Mouse (Mus musculus): ENCODE results near the gene Mpo.

Mpo gene

DNA sequence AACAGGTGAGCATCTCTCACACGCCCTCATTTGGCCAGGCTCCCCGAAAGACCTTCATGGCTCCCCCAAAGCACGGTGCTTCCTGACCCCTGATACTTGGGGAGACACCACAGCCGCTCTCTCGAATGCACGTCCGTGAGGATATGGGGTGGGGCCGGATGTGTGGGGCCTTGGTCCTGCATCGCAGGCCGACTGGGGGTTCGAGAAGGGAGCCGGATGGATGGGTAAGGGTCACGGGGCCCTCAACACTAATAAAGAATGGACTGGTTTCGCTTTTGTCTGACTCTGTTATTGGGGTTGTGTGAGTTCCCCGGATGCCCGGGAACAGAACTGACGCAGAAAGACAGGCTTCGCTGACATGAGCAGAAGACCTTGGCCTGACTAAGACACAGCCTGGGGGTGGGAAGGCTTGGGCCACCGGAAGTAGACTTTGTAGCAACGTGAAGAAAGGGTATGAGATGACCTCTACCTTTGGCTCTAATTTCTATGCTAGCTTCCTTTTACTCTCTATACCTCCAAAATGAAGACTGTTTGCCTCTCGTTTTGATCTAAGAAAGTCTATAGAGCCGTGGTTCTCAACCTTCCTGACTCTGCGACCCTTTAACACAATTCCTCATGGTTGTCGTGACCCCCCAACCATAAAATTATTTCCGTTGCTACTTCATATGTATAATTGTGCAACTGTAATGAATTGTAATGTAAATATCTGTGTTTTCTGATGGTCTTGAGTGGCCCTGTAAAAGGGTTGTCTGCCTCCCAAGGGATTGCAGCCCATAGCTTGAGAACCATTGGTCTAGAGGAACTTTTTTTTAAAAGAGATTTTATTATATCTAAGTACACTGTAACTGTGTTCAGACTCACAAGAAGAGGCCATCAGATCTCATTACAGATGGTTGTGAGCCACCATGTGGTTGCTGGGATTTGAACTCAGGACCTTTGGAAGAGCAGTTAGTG is 36.1 kb upstream of the Mpo start:
- no peak for DNase-seq (ENCODE audit: low read depth in 1 of 2, low spot score in 2 of 2)

- DNase-seq (ENCODE audit: low read depth in 1 of 2, low spot score in 2 of 2), result no peak
Observed at GRCm38 (mm10) chr11:87758161-87758911, 35.0 kb upstream of the Mpo start.

DNA sequence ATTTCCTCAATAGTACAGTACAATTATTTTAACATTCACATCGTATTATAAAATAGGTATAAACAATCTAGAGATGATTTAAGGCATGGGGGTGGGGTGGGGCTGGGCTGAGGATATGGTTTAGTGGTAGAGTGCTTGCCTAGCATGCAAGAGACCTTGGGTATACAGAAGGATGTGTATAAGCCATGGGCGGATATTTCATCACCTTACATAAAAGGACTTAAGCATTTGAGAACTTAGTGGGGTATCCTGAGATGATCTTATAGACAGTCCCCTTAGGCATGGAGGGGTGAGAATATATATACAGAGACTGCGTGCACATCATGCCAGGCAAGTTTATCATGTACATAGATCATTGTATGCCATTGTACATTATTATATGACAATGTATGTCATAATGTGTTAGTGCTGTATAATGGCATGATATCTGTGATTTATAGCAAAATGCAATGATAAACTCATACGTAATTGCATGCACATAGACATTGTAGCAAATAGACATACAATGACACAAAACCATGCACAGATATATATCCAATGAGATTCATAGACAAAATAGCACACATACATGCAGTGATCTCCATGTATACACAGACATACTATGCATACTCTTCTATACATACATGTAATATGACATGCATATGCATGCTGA is 34.3 kb upstream of the Mpo start:
- no peak for DNase-seq (ENCODE audit: low read depth in 1 of 2, low spot score in 2 of 2)

- peak in 1 of 2 experiments; percentile 48 for DNase-seq (ENCODE audit: low read depth in 1 of 2, low spot score in 2 of 2)
Observed at GRCm38 (mm10) chr11:87759609-87760005, 33.8 kb upstream of the Mpo start.

- DNase-seq (ENCODE audit: low read depth in 1 of 2, low spot score in 2 of 2), result no peak
Observed at GRCm38 (mm10) chr11:87760301-87761081, 32.9 kb upstream of the Mpo start, which contains the start of gene Tspoap1. Gene Tspoap1 (plus strand): TSS chr11:87760541.

DNA sequence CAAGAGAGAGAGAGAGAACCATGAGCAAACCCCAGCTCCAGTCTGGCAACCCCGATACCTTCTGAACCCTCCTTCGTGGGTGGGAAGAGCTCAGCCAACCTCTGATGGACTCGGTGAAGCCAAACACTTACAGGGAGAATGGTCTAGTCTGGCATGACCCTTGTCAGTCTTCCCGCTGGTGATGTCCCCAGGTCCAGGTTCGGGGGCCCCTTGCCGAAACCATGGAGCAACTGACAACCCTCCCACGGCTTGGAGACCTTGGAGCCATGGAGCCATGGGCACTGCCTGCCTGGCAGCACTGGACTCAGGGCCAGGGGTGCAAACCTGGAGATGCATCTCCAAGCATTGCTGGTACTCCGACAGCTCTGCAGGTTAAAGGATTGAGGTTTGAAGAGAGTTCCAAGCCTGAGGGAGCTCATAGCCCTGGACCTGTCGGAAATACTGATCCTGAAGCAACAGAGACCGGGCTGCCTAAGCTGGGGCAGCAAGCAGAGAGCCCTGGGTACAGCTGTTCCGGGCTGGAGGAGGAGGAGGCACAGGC is 32.1 kb upstream of the Mpo start:
- DNase-seq (ENCODE audit: low read depth in 1 of 2, low spot score in 2 of 2), result no peak

DNA sequence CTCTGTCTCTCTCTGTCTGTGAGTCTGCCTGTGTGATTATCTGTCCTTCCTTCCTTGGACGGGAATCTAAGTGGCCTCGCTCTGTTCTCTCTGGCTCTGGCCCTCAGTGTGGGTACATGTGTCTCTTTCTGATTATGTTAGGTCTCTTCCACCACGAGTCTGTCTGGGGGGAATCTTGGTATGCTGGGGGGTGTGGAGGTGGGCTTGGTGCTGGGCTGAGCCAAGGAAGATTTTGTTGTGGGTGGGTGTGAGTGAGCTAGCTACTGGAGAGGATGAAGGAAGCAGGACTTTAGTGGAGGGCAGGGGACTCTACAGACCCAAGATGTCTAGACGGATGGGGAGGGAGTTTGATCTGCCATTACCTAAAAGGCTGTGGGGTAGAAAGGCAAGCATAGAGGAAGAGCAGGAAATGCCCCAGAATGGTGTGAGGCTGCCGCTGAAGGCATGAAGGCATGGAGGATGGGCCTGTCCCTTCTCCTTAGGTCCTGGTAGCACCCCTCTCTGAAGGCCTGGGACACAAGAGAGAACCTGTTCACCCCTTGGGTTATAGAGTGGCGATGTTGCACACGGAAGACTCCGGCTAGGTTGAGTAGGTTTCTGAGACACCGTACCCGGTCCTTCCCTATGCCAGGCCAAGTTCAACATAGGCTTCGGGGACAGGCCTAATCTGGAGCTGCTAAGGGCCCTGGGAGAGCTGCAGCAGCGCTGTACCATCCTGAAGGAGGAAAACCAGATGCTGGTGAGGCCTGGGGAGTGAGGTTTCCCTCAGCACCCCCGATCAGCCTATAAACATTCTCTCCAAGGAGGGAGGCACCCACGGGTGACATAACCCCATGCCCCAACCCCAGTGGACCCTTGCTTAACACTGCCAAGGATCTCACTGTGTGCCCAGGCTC is 31.3 kb upstream of the Mpo start:
- DNase-seq (ENCODE audit: low read depth in 1 of 2, low spot score in 2 of 2), result no peak

- no peak for DNase-seq (ENCODE audit: low read depth in 1 of 2, low spot score in 2 of 2)
Observed at GRCm38 (mm10) chr11:87762702-87763385, 30.5 kb upstream of the Mpo start.

DNA sequence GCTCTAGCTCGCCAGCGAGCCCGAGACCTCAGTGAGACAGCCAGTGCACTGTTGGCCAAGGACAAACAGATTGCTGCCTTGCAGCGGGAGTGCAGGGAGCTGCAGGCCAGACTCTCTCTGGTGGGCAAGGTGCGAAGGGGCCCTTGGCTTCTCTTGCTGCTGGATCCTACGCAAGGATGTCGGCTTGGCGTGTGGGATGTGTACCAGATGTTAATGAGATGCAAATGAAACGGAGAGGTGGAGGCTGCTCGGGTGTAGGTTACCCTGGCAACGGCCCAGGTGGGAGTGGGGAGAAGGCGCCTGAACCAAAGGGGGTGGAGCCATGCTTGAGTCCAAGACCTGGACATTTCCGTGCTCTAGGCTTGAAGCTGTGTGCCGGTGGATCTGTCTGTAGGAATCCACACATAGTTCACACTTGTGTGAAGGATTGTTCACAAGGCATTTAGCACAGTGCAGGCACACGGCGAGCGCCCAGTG is 29.8 kb upstream of the Mpo start:
- DNase-seq (ENCODE audit: low read depth in 1 of 2, low spot score in 2 of 2), result no peak

DNA sequence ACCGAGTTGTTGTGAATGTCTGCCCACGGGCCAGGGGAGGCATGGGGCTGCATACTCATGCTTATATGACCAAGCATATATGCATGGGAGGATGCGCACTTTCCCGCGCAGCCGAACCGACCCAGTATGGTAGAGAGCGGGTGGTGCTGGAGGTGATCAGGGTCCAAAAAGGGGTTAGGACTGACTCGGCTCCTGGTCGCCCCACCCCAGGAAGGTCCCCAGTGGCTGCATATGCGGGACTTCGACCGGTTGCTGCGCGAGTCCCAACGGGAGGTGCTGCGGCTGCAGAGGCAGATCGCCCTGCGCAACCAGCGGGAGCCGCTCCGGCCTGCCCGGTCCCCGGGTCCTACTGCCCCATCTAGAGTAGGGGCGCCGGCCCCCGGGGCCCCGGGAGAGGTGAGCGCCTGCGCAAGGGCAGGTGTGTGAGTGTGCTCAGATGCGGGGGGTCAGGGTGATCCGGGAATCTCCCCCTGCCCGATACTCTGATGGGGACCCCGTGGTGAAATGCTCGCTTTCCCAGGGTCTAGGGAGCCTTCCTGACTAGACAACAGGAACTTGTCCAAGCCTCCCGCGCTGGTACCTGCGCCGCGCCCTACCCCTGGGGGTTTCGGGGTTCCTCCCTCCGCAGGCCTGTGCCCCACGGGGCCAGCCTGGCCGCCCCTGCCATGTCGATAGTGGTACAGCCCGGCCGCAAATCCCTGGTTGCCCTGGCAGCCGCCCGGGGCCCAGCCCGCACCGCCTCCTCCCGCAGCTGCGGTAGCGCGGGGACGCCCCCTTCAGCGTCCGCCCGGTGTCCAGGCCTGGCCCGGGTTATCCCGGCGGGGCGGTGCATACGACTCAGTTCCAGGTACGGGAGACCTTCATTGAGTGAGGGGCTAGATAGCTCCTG is 29.1 kb upstream of the Mpo start:
- no peak for DNase-seq (ENCODE audit: low read depth in 1 of 2, low spot score in 2 of 2)

- DNase-seq (ENCODE audit: low read depth in 1 of 2, low spot score in 2 of 2), result no peak
Observed at GRCm38 (mm10) chr11:87768745-87769144, 24.6 kb upstream of the Mpo start.

- DNase-seq (ENCODE audit: low read depth in 1 of 2, low spot score in 2 of 2), result peak in 1 of 2 experiments; percentile 73
Observed at GRCm38 (mm10) chr11:87770989-87771388, 22.4 kb upstream of the Mpo start.

DNA sequence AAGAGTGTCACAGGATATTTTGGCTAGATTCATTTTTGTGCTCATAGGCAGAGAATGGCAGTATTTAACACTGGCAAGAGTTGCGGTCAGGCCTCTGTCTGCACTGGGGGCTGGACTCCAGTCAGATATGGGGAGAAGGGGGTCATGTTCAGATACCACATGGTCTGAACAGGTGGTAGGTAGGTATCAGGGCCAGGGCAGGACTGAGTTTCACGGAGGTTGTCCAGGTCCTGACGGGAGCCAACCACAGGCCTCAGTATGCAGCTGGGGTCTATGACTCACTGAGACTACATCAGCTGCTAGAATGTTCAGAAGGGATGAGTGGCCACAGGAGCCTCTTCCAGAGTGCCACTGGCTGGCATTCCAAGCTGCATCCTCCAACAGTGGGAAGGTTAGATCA is 21.0 kb upstream of the Mpo start:
- DNase-seq (ENCODE audit: low read depth in 1 of 2, low spot score in 2 of 2), result no peak

DNA sequence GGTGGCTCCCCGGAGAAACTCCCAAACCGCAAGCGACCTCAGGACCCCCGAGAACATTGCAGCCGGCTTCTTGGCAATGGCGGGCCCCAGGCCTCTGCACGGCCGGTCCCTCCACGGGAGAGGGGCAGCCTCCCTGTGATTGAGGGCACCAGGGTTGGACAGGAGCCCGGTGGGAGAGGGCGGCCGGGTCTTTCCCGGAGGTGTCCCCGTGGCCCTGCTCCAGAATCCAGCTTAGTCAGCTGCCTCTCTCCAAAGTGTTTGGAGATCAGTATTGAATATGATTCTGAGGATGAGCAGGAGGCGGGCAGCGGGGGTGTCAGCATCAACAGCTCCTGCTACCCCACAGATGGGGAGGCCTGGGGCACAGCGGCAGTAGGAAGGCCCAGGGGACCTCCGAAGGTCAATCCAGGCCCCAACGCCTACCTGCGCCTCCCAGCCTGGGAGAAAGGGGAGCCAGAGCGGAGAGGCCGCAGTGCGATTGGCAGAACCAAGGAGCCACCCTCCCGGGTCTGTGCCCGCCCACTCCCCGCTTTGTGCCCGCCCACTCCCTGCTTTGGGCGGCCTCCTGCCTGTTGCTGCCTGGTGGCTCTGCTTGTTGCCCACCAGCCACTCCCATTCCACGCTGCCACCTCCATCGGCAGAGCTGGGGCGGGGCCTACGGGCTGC is 15.1 kb upstream of the Mpo start:
- DNase-seq (ENCODE audit: low read depth in 1 of 2, low spot score in 2 of 2), result no peak

GRCm38 (mm10) chr11:87778915-87779314 is 14.5 kb upstream of the Mpo start:
- DNase-seq (ENCODE audit: low read depth in 1 of 2, low spot score in 2 of 2), result no peak

DNA sequence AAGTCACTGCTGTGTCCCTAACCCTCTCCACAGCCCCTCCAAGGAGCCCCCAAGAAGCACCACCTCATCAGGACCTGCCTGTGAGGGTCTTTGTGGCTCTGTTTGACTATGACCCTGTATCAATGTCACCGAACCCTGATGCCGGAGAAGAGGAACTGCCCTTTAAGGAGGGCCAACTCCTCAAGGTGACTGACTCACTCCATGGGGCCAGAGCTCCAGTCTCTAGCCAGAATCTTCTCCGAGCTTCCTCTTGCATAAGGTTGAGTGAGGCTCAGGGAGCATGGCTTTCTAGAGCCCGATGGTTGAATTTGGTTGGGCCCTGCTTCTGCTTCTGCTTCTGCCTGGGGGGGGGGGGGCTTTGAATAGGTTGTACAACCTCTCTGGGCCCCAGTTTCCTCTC is 14.0 kb upstream of the Mpo start:
- DNase-seq (ENCODE audit: low read depth in 1 of 2, low spot score in 2 of 2), result no peak

- no peak for DNase-seq (ENCODE audit: low read depth in 1 of 2, low spot score in 2 of 2)
Observed at GRCm38 (mm10) chr11:87780130-87780529, 13.3 kb upstream of the Mpo start.

Measured in monocyte, adult 2 months (primary cell).